Mouse (Mus musculus) MEL (cell line): ENCODE measurements around the gene Srp54a. TPM values are rescaled to one million over a fixed set of nuclear protein-coding genes. Genes with fewer than 3 reads are reported as not detected.
A peak's percentile ranks its signal among the peaks of the same experiment; 100 is the strongest.

ENCODE experiments used
- DNase-seq: peaks from one replicate; pipeline ENCODE4 v3.0.0; 2011; ENCODE audit warnings: low read depth, low spot score
- H3K27ac ChIP-seq: 2 replicates; pipeline ENCODE4 v1.5.1; 2012; ENCODE audit warnings: low read depth, mild to moderate bottlenecking, control low read depth, low read length, moderate library complexity; ENCODE audit not compliant: control insufficient read depth
- H3K27me3 ChIP-seq, 2 experiments: fragments of 150-350 bp in 1 of 2; sonication (generic) in 1 of 2; 2 replicates each; pipeline ENCODE4 v1.6.1; 2012; ENCODE audit warnings: low read length in 2 of 2, mild to moderate bottlenecking in 2 of 2, improper control_type of control experiment in 1 of 2, moderate library complexity in 1 of 2; ENCODE audit not compliant: insufficient read depth in 2 of 2, control insufficient read depth in 1 of 2
- H3K36me3 ChIP-seq, 2 experiments: 2 replicates each; pipeline ENCODE4 v1.6.1; 2012 to 2014; ENCODE audit warnings: low read length in 2 of 2, improper control_type of control experiment in 1 of 2, inconsistent platforms in 1 of 2, mild to moderate bottlenecking in 1 of 2; ENCODE audit not compliant: insufficient read depth in 2 of 2, control insufficient read depth in 1 of 2
- H3K4me1 ChIP-seq, 2 experiments: fragments of 150-350 bp in 1 of 2; sonication (generic) in 1 of 2; 2 replicates each; pipeline ENCODE4 v1.6.1; 2012; ENCODE audit warnings: low read length in 2 of 2, improper control_type of control experiment in 1 of 2, mild to moderate bottlenecking in 1 of 2; ENCODE audit not compliant: insufficient read depth in 2 of 2, control insufficient read depth in 1 of 2
- H3K4me3 ChIP-seq, 2 experiments: fragments of 150-350 bp in 1 of 2; sonication (generic) in 1 of 2; 2 replicates each; pipeline ENCODE4 v1.5.1; 2012; ENCODE audit warnings: low read depth in 2 of 2, low read length in 2 of 2, mild to moderate bottlenecking in 2 of 2, moderate library complexity in 2 of 2, control low read depth in 1 of 2, improper control_type of control experiment in 1 of 2; ENCODE audit not compliant: control insufficient read depth in 1 of 2, insufficient read depth in 1 of 2
- H3K79me2 ChIP-seq: 2 replicates; pipeline ENCODE4 v1.6.1; 2012; ENCODE audit warnings: mild to moderate bottlenecking, low read length, moderate library complexity; ENCODE audit not compliant: control insufficient read depth, poor library complexity, insufficient read depth
- H3K9ac ChIP-seq: 2 replicates; pipeline ENCODE4 v1.6.1; 2012; ENCODE audit warnings: low read depth, mild to moderate bottlenecking, control low read depth, low read length, moderate library complexity; ENCODE audit not compliant: control insufficient read depth, poor library complexity, severe bottlenecking
- H3K9me3 ChIP-seq: fragments of 150-350 bp; sonication (generic); replicated peaks from 2 replicates; pipeline ENCODE4 v1.6.1; 2012; ENCODE audit warnings: mild to moderate bottlenecking, low read length, improper control_type of control experiment, moderate library complexity; ENCODE audit not compliant: insufficient read depth
- BHLHE40 ChIP-seq: IDR thresholded peaks from 2 replicates; pipeline ENCODE4 v1.6.1; 2012; ENCODE audit warnings: low read depth, mild to moderate bottlenecking, inconsistent platforms, low read length, improper control_type of control experiment, borderline replicate concordance
- CHD1 ChIP-seq: IDR thresholded peaks from 2 replicates; pipeline ENCODE4 v1.6.1; 2012; ENCODE audit warnings: low read depth, mild to moderate bottlenecking, inconsistent platforms, low read length, improper control_type of control experiment
- ELF1 ChIP-seq: IDR thresholded peaks from 2 replicates; pipeline ENCODE4 v1.6.1; 2014; ENCODE audit warnings: low read depth, mild to moderate bottlenecking, inconsistent platforms, low read length, improper control_type of control experiment, moderate library complexity
- EP300 ChIP-seq, 2 experiments: IDR thresholded peaks; 2 replicates each; pipeline ENCODE4 v1.6.1; 2011; ENCODE audit warnings: improper control_type of control experiment in 2 of 2, low read length in 2 of 2, low read depth in 1 of 2, mild to moderate bottlenecking in 1 of 2
- ETS1 ChIP-seq: IDR thresholded peaks from 2 replicates; pipeline ENCODE4 v1.6.1; 2012; ENCODE audit warnings: low read depth, mild to moderate bottlenecking, inconsistent platforms, low read length, improper control_type of control experiment, moderate library complexity
- GABPA ChIP-seq: IDR thresholded peaks from 2 replicates; pipeline ENCODE4 v1.6.1; 2012; ENCODE audit warnings: low read depth, mild to moderate bottlenecking, inconsistent platforms, low read length, improper control_type of control experiment, moderate library complexity
- GATA1 ChIP-seq: IDR thresholded peaks from 2 replicates; pipeline ENCODE4 v1.6.1; 2011; ENCODE audit warnings: low read depth, low read length, improper control_type of control experiment
- HCFC1 ChIP-seq: IDR thresholded peaks from 2 replicates; pipeline ENCODE4 v1.6.1; 2012; ENCODE audit warnings: low read depth, mild to moderate bottlenecking, inconsistent platforms, low read length, improper control_type of control experiment, moderate library complexity
- KAT2A ChIP-seq: conservative IDR thresholded peaks from 2 replicates; pipeline ENCODE4 v1.6.1; 2012; ENCODE audit warnings: low read depth, low read length, improper control_type of control experiment, inconsistent platforms
- MAFK ChIP-seq: IDR thresholded peaks from 2 replicates; pipeline ENCODE4 v1.6.1; 2011; ENCODE audit warnings: low read depth, mild to moderate bottlenecking, low read length, improper control_type of control experiment, borderline replicate concordance
- MYC ChIP-seq: IDR thresholded peaks from 2 replicates; pipeline ENCODE4 v1.6.1; 2011; ENCODE audit warnings: low read depth, mild to moderate bottlenecking, low read length, improper control_type of control experiment, moderate library complexity
- NELFE ChIP-seq: IDR thresholded peaks from 2 replicates; pipeline ENCODE4 v1.6.1; 2011; ENCODE audit warnings: low read depth, low read length, improper control_type of control experiment
- NRF1 ChIP-seq: IDR thresholded peaks from 2 replicates; pipeline ENCODE4 v1.6.1; 2014; ENCODE audit warnings: low read depth, mild to moderate bottlenecking, inconsistent platforms, low read length, improper control_type of control experiment, moderate library complexity; ENCODE audit not compliant: poor library complexity, insufficient read depth, severe bottlenecking
- POLR2A ChIP-seq, 2 experiments: IDR thresholded peaks; 2 replicates each; pipeline ENCODE4 v1.6.1; 2011 to 2012; ENCODE audit warnings: low read length in 2 of 2, mild to moderate bottlenecking in 2 of 2, control low read depth in 1 of 2, improper control_type of control experiment in 1 of 2, low read depth in 1 of 2, moderate library complexity in 1 of 2; ENCODE audit not compliant: control insufficient read depth in 1 of 2, insufficient read depth in 1 of 2, poor library complexity in 1 of 2
- POLR2AphosphoS2 ChIP-seq: IDR thresholded peaks from 2 replicates; pipeline ENCODE4 v1.6.1; 2011; ENCODE audit warnings: low read length, improper control_type of control experiment
- RCOR1 ChIP-seq: IDR thresholded peaks from 2 replicates; pipeline ENCODE4 v1.6.1; 2012; ENCODE audit warnings: low read depth, mild to moderate bottlenecking, inconsistent platforms, low read length, improper control_type of control experiment
- TBP ChIP-seq: IDR thresholded peaks from 2 replicates; pipeline ENCODE4 v1.8.0; 2011; ENCODE audit warnings: low read depth, low read length, improper control_type of control experiment
- TCF12 ChIP-seq: IDR thresholded peaks from 2 replicates; pipeline ENCODE4 v1.6.1; 2014; ENCODE audit warnings: low read depth, mild to moderate bottlenecking, inconsistent platforms, low read length, improper control_type of control experiment, moderate library complexity
- UBTF ChIP-seq: IDR thresholded peaks from 2 replicates; pipeline ENCODE4 v1.6.1; 2012; ENCODE audit warnings: low read depth, mild to moderate bottlenecking, inconsistent platforms, low read length, improper control_type of control experiment, moderate library complexity, borderline replicate concordance; ENCODE audit not compliant: insufficient read depth
- USF2 ChIP-seq, 2 experiments: IDR thresholded peaks; 2 replicates each; pipeline ENCODE4 v1.6.1; 2011 to 2012; ENCODE audit warnings: improper control_type of control experiment in 2 of 2, low read length in 2 of 2, borderline replicate concordance in 1 of 2, inconsistent platforms in 1 of 2, low read depth in 1 of 2, mild to moderate bottlenecking in 1 of 2; ENCODE audit not compliant: insufficient read depth in 1 of 2
- ZC3H11A ChIP-seq: IDR thresholded peaks from 2 replicates; pipeline ENCODE4 v1.6.1; 2012; ENCODE audit warnings: low read depth, mild to moderate bottlenecking, inconsistent platforms, low read length, improper control_type of control experiment
- ZKSCAN1 ChIP-seq: IDR thresholded peaks from 2 replicates; pipeline ENCODE4 v1.6.1; 2012; ENCODE audit warnings: low read depth, mild to moderate bottlenecking, inconsistent platforms, low read length, improper control_type of control experiment, moderate library complexity
- ZMIZ1 ChIP-seq: IDR thresholded peaks from 2 replicates; pipeline ENCODE4 v1.6.1; 2012; ENCODE audit warnings: low read depth, mild to moderate bottlenecking, inconsistent platforms, low read length, improper control_type of control experiment, moderate library complexity
- ZNF384 ChIP-seq: IDR thresholded peaks from 2 replicates; pipeline ENCODE4 v1.6.1; 2012; ENCODE audit warnings: low read depth, mild to moderate bottlenecking, inconsistent platforms, low read length, improper control_type of control experiment
- polyA plus RNA-seq, 2 experiments: library from polyadenylated mRNA; stranded (reverse) in 1 of 2; unstranded in 1 of 2; fragments of >175 nt in 1 of 2; fragments of >200 nt in 1 of 2; gene quantifications; 2 replicates each; pipeline versions ENCODE4 v1.2.1 to v1.2.4; 2012; ENCODE audit warnings: low replicate concordance in 2 of 2, low read depth in 1 of 2; ENCODE audit not compliant: insufficient read length in 2 of 2, insufficient read depth in 1 of 2, missing spikeins in 1 of 2
- total RNA-seq: library from RNA; depleted of rRNA; stranded (reverse); fragments of 300-350 nt; gene quantifications from 2 replicates; pipeline ENCODE4 v1.2.3, GENCODE M21; 2012

The Srp54a gene
- total and polyA plus RNA-seq, 3 experiments, result 39.4 to 405 (median 54.7) TPM

DNA sequence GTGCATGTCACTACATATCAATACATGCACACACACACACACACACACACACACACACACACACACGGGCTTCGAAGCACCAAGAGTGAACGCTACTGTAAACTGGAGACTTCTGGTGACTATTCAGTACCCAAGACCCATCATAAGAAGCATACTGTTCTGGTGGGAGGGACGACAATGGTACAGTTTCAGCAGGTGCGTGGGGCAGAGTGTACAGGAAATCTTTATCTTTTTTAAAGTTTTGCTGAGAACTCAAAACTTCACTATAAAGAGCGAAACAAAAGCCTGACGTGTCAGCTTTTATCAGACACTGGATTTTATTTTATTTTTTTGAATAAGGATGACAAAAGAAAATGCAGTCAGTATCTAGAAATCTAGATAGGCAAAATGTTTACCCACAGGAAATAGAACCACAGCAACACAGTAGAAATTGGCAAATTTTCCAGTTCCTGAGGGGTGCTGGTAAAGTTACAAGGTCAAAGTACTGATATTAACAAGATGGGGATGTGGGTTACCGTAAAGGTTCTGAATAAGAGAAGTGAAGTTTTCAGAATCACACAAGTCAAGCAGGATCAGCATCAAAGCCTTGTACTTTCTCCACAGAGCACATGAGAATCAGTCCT lies 30.2 kb upstream of the Srp54a start:
- Histone ChIP-seq H3K27me3 (no peaks in the 10 kb centered on the region), H3K36me3 (peaks cover 2 to 42% of the 10 kb centered on the region in 2 experiments; a peak in 3 of 4 replicates), H3K79me2 (no peaks in the 10 kb centered on the region), H3K27ac (peak overlapping the region; percentile 56), H3K4me1 (peaks cover 33 to 34% of the 10 kb centered on the region in 2 experiments), H3K4me3 (no peak overlapping the region), H3K9me3 (no peaks in the 10 kb centered on the region), H3K9ac (no peak overlapping the region)
- DNase-seq, result peak; percentile 35
- no peak for TF ChIP-seq NELFE
- peak; percentile 28; the same call in 1 of the 2 replicates for TF ChIP-seq RCOR1
- TF ChIP-seq ZKSCAN1, result 0 out of 2 replicates have a peak, but pooled peaks have one; percentile 22
- 0 out of 2 replicates have a peak, but pooled peaks have one; percentile 3 for TF ChIP-seq ZC3H11A
- TF ChIP-seq HCFC1, result no peak
- TF ChIP-seq ZNF384, result 0 out of 2 replicates have a peak, but pooled peaks have one; percentile 14
- no peak for TF ChIP-seq GABPA
- TF ChIP-seq ETS1, result peak; percentile 76
- TF ChIP-seq GATA1, result peak; percentile 30; the same call in 1 of the 2 replicates
- no peak for TF ChIP-seq MAFK
- peak; percentile 54 to 69 for TF ChIP-seq EP300 (IDR thresholded peaks at IDR 0.05; ENCODE audit: low read depth in 1 of 2, low read length in 2 of 2)
- peak; percentile 44; the same call in 1 of the 2 replicates for TF ChIP-seq TCF12

DNA sequence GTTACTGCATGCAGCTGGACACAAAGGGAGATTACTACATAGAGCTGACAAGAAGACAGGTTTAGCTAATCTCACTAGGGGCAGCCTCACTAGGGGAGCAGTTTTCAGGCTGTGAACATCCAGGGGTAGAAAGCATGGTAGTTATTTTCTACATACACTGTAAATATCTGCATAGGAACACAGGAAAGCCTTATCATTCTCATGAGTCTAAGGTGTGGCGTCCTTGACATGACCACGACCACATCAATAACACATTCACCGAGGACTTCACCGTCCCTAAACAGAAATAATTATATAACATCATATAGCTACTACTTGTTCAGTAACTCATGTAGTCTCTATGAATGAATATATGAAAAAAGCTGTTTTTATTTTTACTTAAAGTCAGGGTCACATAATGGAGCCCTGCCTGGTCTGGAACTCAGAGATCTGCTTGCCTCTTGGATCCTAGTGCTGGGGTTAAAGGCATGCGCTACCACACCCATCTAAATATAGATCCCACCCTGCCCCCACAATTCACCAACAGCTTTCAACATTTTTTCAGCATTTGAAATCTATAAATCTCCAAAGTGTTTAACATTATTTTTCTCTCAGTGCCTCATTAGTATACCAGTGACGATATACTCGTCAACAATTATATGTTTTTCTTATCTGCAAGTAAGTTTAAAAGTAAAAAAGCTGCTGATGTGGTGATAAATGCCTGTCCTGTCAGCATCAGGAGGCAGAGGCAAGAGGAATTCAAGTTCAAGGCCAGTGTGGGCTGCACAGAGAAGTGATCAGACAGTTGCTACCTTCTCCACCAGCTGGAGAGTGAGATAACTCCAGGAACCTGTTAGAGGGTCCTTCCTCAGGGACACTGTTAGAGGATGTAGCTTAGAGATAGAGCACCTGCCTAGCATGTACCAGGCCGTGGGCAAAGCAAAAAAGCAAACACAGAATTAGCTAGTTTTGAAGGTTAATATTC lies 28.6 kb upstream of the Srp54a start:
- Histone ChIP-seq H3K9ac (peak overlapping the region; percentile 45), H3K9me3 (no peaks in the 10 kb centered on the region), H3K36me3 (peaks cover 0 to 48% of the 10 kb centered on the region in 2 experiments; a peak in 3 of 4 replicates), H3K4me1 (peaks cover 35 to 36% of the 10 kb centered on the region in 2 experiments), H3K27me3 (no peaks in the 10 kb centered on the region), H3K4me3 (peak overlapping the region in 1 of 2 experiments; percentile 31; a peak in 3 of 4 replicates), H3K27ac (peak overlapping the region; percentile 82), H3K79me2 (no peaks in the 10 kb centered on the region)
- DNase-seq, result peak; percentile 90
- TF ChIP-seq TBP (0 out of 2 replicates have a peak, but pooled peaks have one; percentile 30), USF2 (IDR thresholded peaks at IDR 0.05; ENCODE audit: borderline replicate concordance in 1 of 2, insufficient read depth in 1 of 2, low read depth in 1 of 2, low read length in 2 of 2) (no peak), UBTF (no peak), ELF1 (peak; percentile 23; the same call in 1 of the 2 replicates), BHLHE40 (peak; percentile 34; the same call in 1 of the 2 replicates), GATA1 (peak; percentile 95), CHD1 (0 out of 2 replicates have a peak, but pooled peaks have one; percentile 68), POLR2AphosphoS2 (no peak), ZC3H11A (no peak), POLR2A (IDR thresholded peaks at IDR 0.05; ENCODE audit: control insufficient read depth in 1 of 2, insufficient read depth in 1 of 2, low read depth in 1 of 2, low read length in 2 of 2, poor library complexity in 1 of 2) (no peak), NRF1 (0 out of 2 replicates have a peak, but pooled peaks have one; percentile 27), HCFC1 (peak; percentile 44; the same call in 1 of the 2 replicates), ETS1 (peak; percentile 96), KAT2A (0 out of 2 replicates have a peak, but pooled peaks have one; percentile 30), NELFE (no peak), MYC (peak; percentile 59; the same call in 1 of the 2 replicates), ZMIZ1 (no peak), RCOR1 (peak; percentile 46; the same call in 1 of the 2 replicates), TCF12 (peak; percentile 99)
